Mouse (Mus musculus) cerebellum, adult 9-10 months (tissue): ENCODE data around the gene Zmat3.

ENCODE experiments used
- DNase-seq: peaks from one replicate; pipeline ENCODE4 v3.0.0; 2022

The Zmat3 gene

GRCm38 (mm10) chr3:32365546-32366245 lies at the start of gene Zmat3:
Gene Zmat3 (minus strand): TSS chr3:32366014.
- peak; percentile 83 for DNase-seq

DNA sequence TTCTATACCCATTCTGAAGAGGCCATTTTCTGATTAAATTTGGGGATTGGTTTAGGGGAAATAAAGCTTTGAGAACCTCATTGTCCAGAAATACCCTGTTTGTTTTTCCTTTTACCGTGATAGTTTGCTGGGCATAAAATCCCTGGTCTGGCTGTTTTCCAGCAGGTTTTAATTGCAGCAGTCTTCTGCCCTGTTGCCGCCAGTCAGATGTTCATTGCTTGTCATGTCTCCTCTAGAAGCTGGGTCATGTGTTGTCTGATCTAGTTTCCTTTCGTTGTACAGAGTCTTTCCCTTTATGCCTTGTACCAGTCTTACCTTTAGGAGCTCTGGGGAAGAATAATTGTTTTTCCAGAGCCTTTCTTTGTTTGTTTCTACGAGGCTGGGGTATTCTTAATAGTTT lies 48.6 kb upstream of the Zmat3 start:
- no peak for DNase-seq

DNA sequence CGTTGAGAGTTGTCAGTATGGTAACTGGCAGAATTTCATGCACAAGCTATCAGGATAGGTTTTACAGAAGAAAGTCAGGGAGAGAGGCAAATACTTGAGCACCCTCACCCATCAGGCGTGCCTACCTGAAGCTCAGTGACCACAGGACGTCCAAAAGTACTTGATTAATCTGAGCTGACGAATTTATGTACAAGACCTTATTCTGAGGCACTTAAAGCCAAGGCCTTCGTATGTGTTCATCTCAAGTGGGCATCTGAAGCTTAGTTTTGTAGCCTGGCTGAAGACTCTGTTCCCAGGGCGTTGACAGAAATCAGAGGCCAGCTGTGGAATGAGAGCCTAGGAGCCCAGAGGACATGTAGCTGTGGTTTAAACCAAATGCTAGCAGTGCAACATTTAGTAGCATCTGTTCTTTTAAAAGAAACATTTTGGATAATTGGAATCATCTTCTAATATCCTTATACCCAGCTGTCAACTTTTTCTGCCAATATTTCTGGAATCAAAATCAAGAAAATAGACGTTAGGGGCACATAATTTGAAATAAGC lies 46.8 kb upstream of the Zmat3 start:
- DNase-seq: no peak

DNA sequence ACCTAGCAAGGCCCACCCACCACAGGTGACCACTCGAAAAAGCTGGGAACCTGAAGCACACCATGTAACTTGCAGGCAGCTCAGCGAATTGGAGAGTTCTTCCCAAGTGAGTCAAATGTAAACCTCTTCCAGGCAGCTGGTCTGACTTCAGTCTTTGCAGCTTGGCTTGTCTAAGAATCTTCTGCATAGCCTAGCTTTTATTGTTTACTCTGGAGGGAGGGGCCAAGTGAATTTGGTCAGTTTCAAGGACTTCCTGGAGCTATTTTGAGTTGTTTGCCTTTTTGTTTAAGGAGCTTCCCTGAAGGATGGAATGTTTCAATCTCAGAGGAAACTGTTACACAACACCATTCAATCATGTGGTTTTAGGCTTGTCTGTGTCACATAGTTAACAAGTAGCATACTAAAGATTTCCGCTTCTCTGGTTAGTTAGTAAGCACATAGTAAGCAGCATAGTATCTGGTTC lies 43.0 kb upstream of the Zmat3 start:
- DNase-seq: no peak

- DNase-seq: no peak
These were observed 41.0 kb upstream of the Zmat3 start for GRCm38 (mm10) chr3:32406804-32407203.

DNA sequence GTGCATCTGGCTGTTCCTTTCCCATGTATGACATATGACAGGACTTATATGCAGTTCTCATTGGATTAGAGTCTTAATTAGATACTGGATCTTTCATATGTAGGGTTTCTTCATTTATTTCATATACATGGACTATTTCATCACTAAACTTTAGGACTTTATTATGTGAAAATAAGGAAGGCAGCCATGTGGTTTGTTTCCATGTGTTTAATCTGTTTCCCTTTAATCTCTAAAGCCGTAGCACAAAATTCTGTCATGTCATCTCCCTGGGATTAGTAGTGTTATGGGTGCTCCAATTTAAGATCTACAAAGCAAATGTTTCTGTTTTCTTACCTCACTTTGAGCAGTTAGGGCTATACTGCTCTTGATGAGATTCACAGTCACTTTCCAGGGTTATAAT lies 39.9 kb upstream of the Zmat3 start:
- no peak for DNase-seq

- DNase-seq: peak; percentile 46
These were observed 37.4 kb upstream of the Zmat3 start for GRCm38 (mm10) chr3:32402990-32403885.

- DNase-seq: peak; percentile 5
These were observed 35.8 kb upstream of the Zmat3 start for GRCm38 (mm10) chr3:32401591-32401990.

DNA sequence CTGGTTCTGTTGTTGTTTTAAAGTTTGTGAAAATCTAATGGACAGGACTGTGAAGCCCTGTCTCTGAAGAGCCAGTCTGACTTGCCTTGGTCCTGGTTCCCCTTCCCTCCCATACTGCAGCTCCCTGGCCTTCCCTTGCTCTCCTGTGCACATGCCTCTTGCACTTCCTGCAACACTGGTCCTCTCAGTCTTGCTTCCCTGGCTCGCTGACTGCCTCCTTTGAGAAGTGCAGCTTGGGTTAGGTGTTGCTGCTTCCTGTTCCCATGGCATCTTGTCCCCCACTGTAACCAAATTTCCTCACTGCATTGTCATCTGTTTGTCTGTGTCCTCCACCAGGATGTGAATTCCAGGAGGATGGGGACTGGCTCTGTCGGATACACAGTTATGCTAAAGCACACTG lies 34.1 kb upstream of the Zmat3 start:
- DNase-seq: no peak

GRCm38 (mm10) chr3:32399381-32399780 lies 33.6 kb upstream of the Zmat3 start:
- DNase-seq: no peak

GRCm38 (mm10) chr3:32398623-32399022 lies 32.8 kb upstream of the Zmat3 start:
- no peak for DNase-seq

DNA sequence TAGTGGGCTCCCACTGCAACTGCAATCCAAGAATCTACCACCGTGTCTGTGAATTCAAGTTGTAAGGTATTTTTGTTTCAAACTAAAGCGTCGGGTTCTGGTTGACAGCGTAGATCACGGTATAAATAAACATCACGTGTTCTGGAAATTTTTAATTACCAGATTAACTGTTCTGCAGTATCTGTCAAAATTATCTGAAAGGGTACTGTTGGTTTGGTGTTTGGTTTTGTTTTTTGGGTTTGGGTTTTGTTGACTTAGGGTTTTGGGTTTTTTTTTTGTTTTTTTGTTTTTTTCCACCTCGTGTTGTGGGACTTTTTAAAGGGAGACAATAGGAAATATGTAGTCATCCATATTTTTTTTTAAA lies 32.3 kb upstream of the Zmat3 start:
- DNase-seq: no peak

DNA sequence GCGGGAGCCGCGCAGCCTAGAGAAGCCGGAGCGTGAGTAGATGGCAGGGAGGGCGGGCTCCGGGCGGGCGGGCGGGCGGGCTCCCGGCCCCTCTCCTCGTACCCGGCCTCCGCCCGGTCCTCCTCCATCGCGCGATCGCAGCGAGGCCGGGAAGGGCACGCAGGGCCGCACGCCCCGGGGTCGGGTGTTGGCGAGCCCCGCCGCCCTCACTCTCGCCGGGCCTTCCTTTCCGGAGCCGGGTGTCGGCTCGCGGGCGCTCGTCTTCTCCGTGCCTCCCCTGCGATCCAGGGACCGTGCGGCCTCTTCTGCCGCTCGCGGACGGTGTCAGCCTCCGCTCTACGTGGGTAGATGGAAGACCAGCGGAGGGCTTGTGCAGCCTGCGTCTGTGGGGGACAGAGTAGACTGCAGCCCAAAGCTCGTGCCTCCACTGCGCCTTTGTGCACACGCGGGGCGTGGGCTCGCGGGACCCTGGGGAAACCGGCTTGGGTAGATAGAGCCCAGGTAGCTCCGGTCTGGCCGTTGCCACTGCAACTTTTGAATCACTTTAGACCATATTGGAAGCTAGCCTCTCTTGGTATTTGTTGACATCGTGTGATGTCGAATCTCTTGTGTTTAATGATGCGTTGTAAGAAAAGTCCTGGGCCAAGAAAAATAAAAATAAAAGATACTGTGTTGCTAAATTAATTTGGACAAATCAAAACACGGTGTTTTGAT lies 31.8 kb upstream of the Zmat3 start, which contains the start of gene Pik3ca:
Gene Pik3ca, plus strand, starts transcription at position 211 of the 714 bp plus-strand sequence.
- peak; percentile 62 for DNase-seq

DNA sequence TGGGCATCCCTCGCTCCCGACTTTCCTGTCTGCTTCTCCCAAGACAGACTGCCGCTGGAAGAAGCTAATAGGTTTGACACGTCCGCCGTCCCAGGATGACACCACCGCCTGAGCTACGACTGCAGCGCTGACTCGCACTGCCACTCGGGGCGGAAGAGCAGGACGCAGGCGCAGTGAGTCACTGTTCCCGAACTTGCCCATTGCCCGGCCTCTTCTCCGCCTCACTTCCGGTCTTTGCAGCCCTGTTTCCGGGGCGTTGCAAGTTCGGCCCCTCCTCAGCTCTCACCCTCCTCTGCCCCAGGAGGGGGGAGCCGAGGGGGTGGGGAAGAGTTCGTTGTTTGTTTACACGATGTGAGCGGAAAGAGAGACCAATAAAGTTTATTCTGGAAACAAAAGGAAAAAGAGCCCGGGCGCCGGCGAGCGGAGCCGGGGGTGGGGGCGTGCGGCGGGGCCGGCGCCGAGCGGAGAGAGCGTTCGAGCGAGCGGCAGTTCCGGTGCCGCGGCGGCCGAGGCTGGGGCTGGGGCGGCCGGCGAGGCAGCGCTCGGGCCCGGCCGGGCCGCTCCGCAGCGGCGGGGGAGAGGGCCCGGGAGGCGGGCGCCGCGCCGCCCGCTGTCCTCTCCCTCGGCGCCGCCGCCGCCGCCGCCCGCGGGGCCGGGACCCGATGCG lies 31.1 kb upstream of the Zmat3 start:
- peak; percentile 98 for DNase-seq

GRCm38 (mm10) chr3:32395771-32396551 lies 30.1 kb upstream of the Zmat3 start:
- peak; percentile 71 for DNase-seq

- no peak for DNase-seq
These were observed 28.2 kb upstream of the Zmat3 start for GRCm38 (mm10) chr3:32393986-32394385.

DNA sequence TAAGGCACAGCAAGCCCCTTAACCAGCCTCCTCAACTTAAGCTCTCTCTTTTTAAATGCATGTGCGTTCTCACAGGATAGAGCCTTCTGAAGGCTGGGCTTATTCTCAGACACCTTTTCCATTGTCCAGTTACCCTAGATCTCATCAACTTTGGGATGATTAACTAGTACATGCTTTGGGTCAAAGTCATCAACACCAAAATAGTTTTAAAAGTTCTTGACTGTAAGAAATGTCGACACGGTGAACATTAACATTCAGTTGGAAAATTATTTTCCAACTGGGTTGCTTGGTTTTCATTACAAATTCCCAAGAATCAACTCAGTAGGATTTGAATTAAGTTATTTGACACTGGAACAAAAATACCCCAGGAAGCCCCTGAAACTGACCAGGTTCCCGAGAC lies 27.0 kb upstream of the Zmat3 start:
- no peak for DNase-seq

DNA sequence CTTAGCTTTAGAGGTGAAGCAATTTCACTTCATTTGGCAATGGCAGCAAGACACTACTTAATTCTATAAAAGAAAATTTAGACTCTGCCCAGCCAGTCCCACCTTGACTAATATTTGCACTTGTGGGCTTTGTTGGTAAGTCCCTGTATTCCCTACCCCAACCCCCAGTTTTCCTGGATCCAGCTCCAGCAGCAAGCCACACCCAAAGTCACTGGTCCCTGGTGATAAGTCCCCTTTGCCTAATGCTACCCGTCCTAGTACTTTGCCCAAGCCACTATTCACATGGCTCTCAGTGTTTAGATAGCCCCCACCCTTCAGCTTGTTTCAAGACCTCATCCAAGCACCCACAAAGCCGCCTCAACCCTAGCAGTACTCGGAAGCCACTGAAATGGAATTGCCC lies 15.7 kb upstream of the Zmat3 start:
- DNase-seq: no peak

- DNase-seq: no peak
These were observed 14.1 kb upstream of the Zmat3 start for GRCm38 (mm10) chr3:32379891-32380290.

- DNase-seq: no peak
These were observed 7.4 kb upstream of the Zmat3 start for GRCm38 (mm10) chr3:32373236-32373635.

DNA sequence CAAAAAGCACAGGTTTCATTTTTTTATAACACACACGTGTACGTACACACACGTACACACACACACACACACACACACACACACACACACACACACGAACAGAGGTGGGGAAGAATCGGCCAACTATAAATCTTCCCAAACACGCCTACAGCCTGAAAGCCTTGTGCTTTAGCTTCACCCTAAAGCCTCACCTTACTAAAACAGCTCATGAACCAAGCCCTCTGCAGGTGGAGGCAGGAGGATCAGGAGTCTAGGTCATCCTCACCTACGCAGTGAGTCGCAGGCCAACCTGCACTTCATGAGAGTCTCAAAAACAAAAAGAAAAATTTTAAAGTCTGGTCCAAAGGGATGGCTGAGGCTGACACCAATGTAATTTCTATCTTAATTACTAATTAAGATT lies 6.7 kb upstream of the Zmat3 start:
- DNase-seq: no peak

DNA sequence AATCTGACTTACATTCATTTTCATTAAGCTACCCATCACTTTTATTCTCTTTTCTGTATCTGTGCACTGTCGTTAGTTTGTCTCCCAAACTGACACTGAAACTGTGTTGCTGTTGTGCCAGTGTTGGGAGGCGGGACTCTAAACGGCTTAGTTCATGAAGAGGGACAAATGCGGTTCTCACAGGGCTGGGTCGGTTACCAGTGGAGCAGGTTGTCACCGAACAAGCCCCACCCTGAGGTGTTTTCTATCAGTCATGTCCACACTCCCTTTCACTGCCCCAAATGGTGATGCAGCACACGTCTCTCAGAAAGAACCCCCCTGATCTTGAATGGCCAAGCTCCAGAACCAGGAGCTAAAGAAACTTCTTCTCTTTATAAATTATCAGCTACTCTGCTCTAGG lies 6.1 kb upstream of the Zmat3 start:
- no peak for DNase-seq
